Mouse (Mus musculus) hindlimb bud, embryonic 11.5 days (tissue): Measurements from ENCODE around the gene Ak1.

ENCODE experiments used
- DNase-seq: peaks from one replicate; pipeline ENCODE4 v3.0.0-alpha.2; 2012; ENCODE audit warnings: low read depth, low spot score; ENCODE audit errors: extremely low spot score

Ak1 gene

DNA sequence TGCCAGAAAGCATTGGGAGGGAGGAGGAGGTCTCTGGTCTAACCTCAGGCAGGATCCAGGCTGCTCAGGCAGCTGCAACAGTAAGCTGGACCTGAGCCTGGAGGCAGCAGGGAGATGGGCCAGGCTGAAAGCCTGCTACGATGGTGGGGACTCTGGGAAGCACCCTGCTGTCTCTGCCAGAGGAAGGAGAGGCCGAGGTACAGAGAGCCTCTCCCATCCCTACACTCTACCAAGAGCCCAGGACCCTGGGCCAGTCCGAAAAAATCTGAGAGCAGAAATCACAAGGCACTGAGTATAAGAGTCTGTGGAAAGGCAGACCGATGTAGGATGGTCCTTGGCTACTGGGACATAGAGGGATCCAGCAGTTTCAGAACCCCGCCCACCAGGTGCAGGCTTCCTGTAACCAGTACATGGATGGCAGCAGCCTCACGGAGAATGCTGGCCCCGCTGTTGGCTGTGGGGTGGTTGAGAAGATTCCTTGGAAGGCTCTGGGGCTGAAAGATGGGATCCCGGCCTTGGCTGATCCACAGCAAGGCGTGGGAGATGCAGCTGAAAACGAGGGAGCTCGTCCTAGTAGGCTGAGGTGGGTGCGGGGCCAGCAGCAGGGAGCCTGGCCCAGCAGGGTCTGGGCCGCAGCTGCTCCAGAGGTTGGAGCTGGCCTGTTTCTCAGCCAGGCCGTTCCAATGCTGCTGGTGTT is 61.3 kb downstream of the Ak1 start:
- DNase-seq = no peak

DNA sequence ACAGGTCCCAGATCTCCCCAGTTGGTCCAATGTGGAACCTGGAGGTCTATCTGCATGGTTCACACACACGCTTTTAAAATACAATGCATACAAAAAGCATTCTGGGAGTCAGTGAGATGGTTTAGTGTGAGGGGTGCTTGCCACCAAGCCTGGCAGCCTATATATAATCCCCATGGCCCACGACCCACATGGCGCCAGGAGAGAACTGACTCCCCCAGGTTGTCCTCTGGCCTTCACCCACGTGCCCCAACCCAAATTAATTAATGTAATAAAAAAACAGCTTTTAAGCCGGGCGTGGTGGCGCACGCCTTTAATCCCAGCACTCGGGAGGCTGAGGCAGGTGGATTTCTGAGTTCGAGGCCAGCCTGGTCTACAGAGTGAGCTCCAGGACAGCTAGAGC is 62.1 kb downstream of the Ak1 start:
- no peak for DNase-seq
